8 mouse cellular contexts compared by ENCODE assay signal in the genomic region with DNA sequence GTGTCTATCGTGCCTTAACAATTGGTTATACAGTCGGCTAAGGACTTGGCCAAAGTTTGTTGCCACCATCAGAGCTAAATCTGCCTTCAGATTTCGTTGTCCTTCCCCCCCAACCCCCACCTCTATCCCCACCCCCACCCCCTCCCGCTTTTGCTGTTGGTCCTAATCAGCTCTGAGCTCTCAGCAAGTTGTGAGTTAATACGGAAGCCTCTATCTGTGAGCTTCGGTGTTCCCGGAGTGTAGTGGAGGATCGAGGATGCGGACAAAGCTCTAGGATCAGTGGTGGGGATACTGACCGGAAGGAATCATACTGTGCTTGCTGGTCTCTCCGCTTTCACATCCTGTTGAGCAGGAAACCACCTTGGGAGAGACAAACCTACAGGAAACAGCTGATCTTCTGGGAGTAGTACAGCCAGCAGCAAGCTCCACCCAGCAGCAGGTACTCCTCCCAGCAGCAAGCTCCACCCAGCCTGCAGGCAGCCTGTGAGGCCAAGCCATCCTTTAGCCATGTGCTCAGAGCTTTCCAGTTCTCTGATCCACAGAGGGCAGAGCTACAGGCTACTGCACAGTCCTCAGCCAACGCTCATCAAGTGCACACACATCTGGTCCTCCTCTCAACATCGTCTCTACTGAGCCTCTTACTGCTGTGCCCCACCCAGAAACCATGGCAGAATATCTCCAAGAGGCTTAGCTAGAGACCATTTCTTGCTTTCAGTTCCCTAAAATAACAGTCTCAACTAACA. TPM values are rescaled to one million over a fixed set of nuclear protein-coding genes. Genes with fewer than 3 reads are reported as not detected.
DNase-seq lines count a peak whose midpoint lies in the region; ATAC-seq and TF ChIP-seq lines count a peak whose summit lies in the region.

No protein-coding gene starts in this region.

- H3K9me3 ChIP-seq in kidney, embryonic 14.5 days (ENCODE audit: control insufficient read depth, low read length) = no peaks in the 10 kb centered on the region
- no peaks in the 10 kb centered on the region for H3K9me3 ChIP-seq in intestine, embryonic 16.5 days (ENCODE audit: control insufficient read depth, low read length)

- H3K27me3 ChIP-seq in kidney, embryonic 14.5 days (ENCODE audit: control insufficient read depth, insufficient read depth, low read length) = no peaks in the 10 kb centered on the region
- H3K27me3 ChIP-seq in intestine, embryonic 16.5 days (replicated peaks; ENCODE audit: control insufficient read depth, insufficient read depth, low read length) = no peaks in the 10 kb centered on the region

- no peaks in the 10 kb centered on the region for H3K36me3 ChIP-seq in kidney, embryonic 14.5 days (ENCODE audit: control insufficient read depth, insufficient read depth, low read length)
- no peaks in the 10 kb centered on the region for H3K36me3 ChIP-seq in intestine, embryonic 16.5 days (ENCODE audit: control insufficient read depth, insufficient read depth, low read length)

- no peak overlapping the region for H3K4me2 ChIP-seq in kidney, embryonic 14.5 days (replicated peaks; ENCODE audit: low read depth, low read length)
- 0 out of 2 replicates have a peak overlapping the region, but pooled peaks have one; percentile 25 for H3K4me2 ChIP-seq in intestine, embryonic 16.5 days (ENCODE audit: low read depth, low read length)

- ATAC-seq in kidney, embryonic 14.5 days (ENCODE audit: low FRiP score, low TSS enrichment) = peak; percentile 55; the same call in 1 of the 2 replicates
- peak; percentile 93 for ATAC-seq in intestine, embryonic 16.5 days

- WGBS in kidney, embryonic 14.5 days = 62% methylated on average over 13 of the region's 13 CpGs
- 57% methylated on average over 13 of the region's 13 CpGs for WGBS in intestine, embryonic 16.5 days

- no peak for TF ChIP-seq CTCF in gastrocnemius, adult 2 months (IDR thresholded peaks at IDR 0.05)

- H3K27ac ChIP-seq in kidney, embryonic 14.5 days (ENCODE audit: low read depth, low read length) = no peak overlapping the region
- peak overlapping the region; percentile 62 for H3K27ac ChIP-seq in gastrocnemius, adult 2 months
- no peak overlapping the region for H3K27ac ChIP-seq in intestine, embryonic 16.5 days (ENCODE audit: low read length)

- DNase-seq in kidney, adult 11 months = no peak
- DNase-seq in gastrocnemius, adult 2 months = peak; percentile 61
- DNase-seq in lung, postnatal 36 days = peak; percentile 71
- DNase-seq in thymus, postnatal 14 days = peak; percentile 71
- no peak for DNase-seq in neural tube, embryonic 10.5 days (ENCODE audit: extremely low spot score, low spot score)
- no peak for DNase-seq in layer of hippocampus, postnatal 25 days (ENCODE audit: extremely low spot score in 1 of 2, low spot score in 1 of 2)

- intact Hi-C loops in gastrocnemius, adult 2 months (cut with DNase I) = no loop called here

- no peaks in the 10 kb centered on the region for H3K4me1 ChIP-seq in kidney, embryonic 14.5 days (ENCODE audit: control insufficient read depth, insufficient read depth, low read length)
- H3K4me1 ChIP-seq in intestine, embryonic 16.5 days (ENCODE audit: control insufficient read depth, insufficient read depth, low read length) = 0 out of 2 replicates have a peak, but pooled peaks cover 3% of the 10 kb centered on the region

- no peak overlapping the region for H3K9ac ChIP-seq in kidney, embryonic 14.5 days (ENCODE audit: low read depth, low read length)
- H3K9ac ChIP-seq in intestine, embryonic 16.5 days (ENCODE audit: low read depth, low read length) = no peak overlapping the region

- no peak overlapping the region for H3K4me3 ChIP-seq in kidney, embryonic 14.5 days (ENCODE audit: low read length)
- H3K4me3 ChIP-seq in gastrocnemius, adult 2 months = peak overlapping the region; percentile 55
- no peak overlapping the region for H3K4me3 ChIP-seq in intestine, embryonic 16.5 days (ENCODE audit: low read length)

RNA-seq across cellular contexts. Expression of gene Dpp4, which starts 28.9 kb away (rescaled TPM):
- 31.8 and 70.1 TPM in 2 replicates for polyA plus RNA-seq in kidney, embryonic 14.5 days (2014; fragmentation: Nextera tagmentation; extraction: Ambion mirVana)
- 1 to 10 TPM; 4.6 to 5.2 TPM for total RNA-seq in gastrocnemius, adult 2 months (2021)
- polyA plus RNA-seq in intestine, embryonic 16.5 days (2015; fragmentation: Nextera tagmentation; extraction: Ambion mirVana) = 85.0 and 104 TPM in 2 replicates
- total RNA-seq in layer of hippocampus, postnatal 25 days (2021) = under 1 TPM; 0.94 to 0.96 TPM

RNA-seq across cellular contexts. Expression of gene Gcg, which starts 42.5 kb away (rescaled TPM):
- not detected in 2 replicates for polyA plus RNA-seq in kidney, embryonic 14.5 days (2014; fragmentation: Nextera tagmentation; extraction: Ambion mirVana)
- total RNA-seq in gastrocnemius, adult 2 months (2021) = not detected
- 66.9 and 85.5 TPM in 2 replicates for polyA plus RNA-seq in intestine, embryonic 16.5 days (2015; fragmentation: Nextera tagmentation; extraction: Ambion mirVana)
- not detected for total RNA-seq in layer of hippocampus, postnatal 25 days (2021)

Comparison
In these comparisons a context has a peak if more than half of its experiments do, and no peak if none do; other contexts are left out.
1. DNase-seq: peak in gastrocnemius, adult 2 months (single experiment), lung, postnatal 36 days (single experiment) and thymus, postnatal 14 days (single experiment); none in kidney, adult 11 months (single experiment), neural tube, embryonic 10.5 days (single experiment) and layer of hippocampus, postnatal 25 days (0 of 2).